Mouse (Mus musculus) macrophage (primary cell): ENCODE measurements at regions not wholly inside any gene's neighbourhood (a gene's known extent, or its start where the extent isn't known, plus 50 kb on each side); places are given as distances from the start of the nearest gene placed in this dataset.

Source experiments
- H3K27ac ChIP-seq: fragments of 350-480 bp; formaldehyde crosslinking; 2 replicates; pipeline ENCODE4 v1.9.0; 2021
- H3K36me3 ChIP-seq: fragments of 350-480 bp; formaldehyde crosslinking; 2 replicates; pipeline ENCODE4 v1.9.0; 2021; ENCODE audit errors: inconsistent target
- H3K4me3 ChIP-seq: fragments of 350-480 bp; formaldehyde crosslinking; 2 replicates; pipeline ENCODE4 v1.9.0; 2021; ENCODE audit errors: inconsistent target
- H3K79me2 ChIP-seq: fragments of 350-480 bp; formaldehyde crosslinking; 2 replicates; pipeline ENCODE4 v1.9.0; 2021; ENCODE audit errors: inconsistent target
- WGBS: methylation state at CpG from one replicate; pipeline ENCODE4 v1.1.7; 2026; ENCODE audit warnings: inconsistent platforms; ENCODE audit not compliant: missing documents; 5-methylcytosine and 5-hydroxymethylcytosine counted together

- Histone ChIP-seq H3K79me2 (no peaks in the 10 kb centered on the region), H3K27ac (no peak overlapping the region), H3K4me3 (no peak overlapping the region), H3K36me3 (no peaks in the 10 kb centered on the region)
- WGBS = 42% methylated on average over 6 of the region's 6 CpGs
Measured at GRCm38 (mm10) chr12:25256268-25256667, 159.3 kb upstream of the Id2 start.

- Histone ChIP-seq H3K4me3 (no peak overlapping the region), H3K36me3 (no peaks in the 10 kb centered on the region), H3K27ac (no peak overlapping the region), H3K79me2 (no peaks in the 10 kb centered on the region)
- 33% methylated on average over 6 of the region's 6 CpGs for WGBS
Measured at GRCm38 (mm10) chr12:25254716-25255115, 157.8 kb upstream of the Id2 start.

- H3K79me2 ChIP-seq = no peaks in the 10 kb centered on the region
- no peak overlapping the region for H3K4me3 ChIP-seq
- H3K36me3 ChIP-seq = no peaks in the 10 kb centered on the region
- no peak overlapping the region for H3K27ac ChIP-seq
- whole genome bisulfite sequencing = 90% methylated on average over 6 of the region's 6 CpGs
Measured at GRCm38 (mm10) chr12:25252776-25253510, 156.0 kb upstream of the Id2 start.

- 45% methylated on average over 4 of the region's 4 CpGs for WGBS
- Histone ChIP-seq H3K36me3 (no peaks in the 10 kb centered on the region), H3K27ac (no peak overlapping the region), H3K79me2 (no peaks in the 10 kb centered on the region), H3K4me3 (no peak overlapping the region)
Measured at GRCm38 (mm10) chr12:25251411-25252171, 154.7 kb upstream of the Id2 start.

GRCm38 (mm10) chr12:25250881-25251280 lies 153.9 kb upstream of the Id2 start:
- Histone ChIP-seq H3K79me2 (no peaks in the 10 kb centered on the region), H3K27ac (no peak overlapping the region), H3K4me3 (no peak overlapping the region), H3K36me3 (no peaks in the 10 kb centered on the region)
- WGBS = 97% methylated on average over 3 of the region's 3 CpGs

- 58% methylated on average over 13 of the region's 13 CpGs for WGBS
- Histone ChIP-seq H3K79me2 (no peaks in the 10 kb centered on the region), H3K4me3 (no peak overlapping the region), H3K36me3 (no peaks in the 10 kb centered on the region), H3K27ac (no peak overlapping the region)
Measured at GRCm38 (mm10) chr12:25248681-25249366, 151.9 kb upstream of the Id2 start.

GRCm38 (mm10) chr12:25246566-25246965 lies 149.6 kb upstream of the Id2 start:
- Histone ChIP-seq H3K4me3 (no peak overlapping the region), H3K27ac (no peak overlapping the region), H3K79me2 (no peaks in the 10 kb centered on the region), H3K36me3 (no peaks in the 10 kb centered on the region)
- 97% methylated on average over 7 of the region's 7 CpGs for WGBS

GRCm38 (mm10) chr12:25245661-25246060 lies 148.7 kb upstream of the Id2 start:
- WGBS = 93% methylated on average over 5 of the region's 5 CpGs
- no peak overlapping the region for H3K27ac ChIP-seq
- no peaks in the 10 kb centered on the region for H3K36me3 ChIP-seq
- no peaks in the 10 kb centered on the region for H3K79me2 ChIP-seq
- no peak overlapping the region for H3K4me3 ChIP-seq

GRCm38 (mm10) chr12:25245251-25245650 lies 148.3 kb upstream of the Id2 start:
- no peak overlapping the region for H3K27ac ChIP-seq
- 94% methylated on average over 5 of the region's 5 CpGs for WGBS

GRCm38 (mm10) chr12:25244666-25245065 lies 147.7 kb upstream of the Id2 start:
- 91% methylated on average over 1 of the region's 1 CpGs for WGBS
- H3K27ac ChIP-seq = no peak overlapping the region
- no peak overlapping the region for H3K4me3 ChIP-seq

More at GRCm38 (mm10) chr12:25245251-25245650, 148.3 kb upstream of the Id2 start:
- Histone ChIP-seq H3K36me3 (no peaks in the 10 kb centered on the region), H3K79me2 (no peaks in the 10 kb centered on the region), H3K4me3 (no peak overlapping the region)

GRCm38 (mm10) chr12:25243901-25244300 lies 147.0 kb upstream of the Id2 start:
- WGBS = 89% methylated on average over 1 of the region's 1 CpGs
- Histone ChIP-seq H3K4me3 (no peak overlapping the region), H3K79me2 (no peaks in the 10 kb centered on the region), H3K27ac (no peak overlapping the region), H3K36me3 (no peaks in the 10 kb centered on the region)

More at GRCm38 (mm10) chr12:25244666-25245065, 147.7 kb upstream of the Id2 start:
- no peaks in the 10 kb centered on the region for H3K79me2 ChIP-seq
- no peaks in the 10 kb centered on the region for H3K36me3 ChIP-seq

- Histone ChIP-seq H3K4me3 (no peak overlapping the region), H3K27ac (no peak overlapping the region), H3K36me3 (no peaks in the 10 kb centered on the region), H3K79me2 (no peaks in the 10 kb centered on the region)
- WGBS = 12% methylated on average over 3 of the region's 3 CpGs
Measured at GRCm38 (mm10) chr12:25242369-25242768, 145.4 kb upstream of the Id2 start.

- Histone ChIP-seq H3K27ac (no peak overlapping the region), H3K36me3 (no peaks in the 10 kb centered on the region), H3K79me2 (no peaks in the 10 kb centered on the region), H3K4me3 (no peak overlapping the region)
- 60% methylated on average over 3 of the region's 3 CpGs for WGBS
Measured at GRCm38 (mm10) chr12:25241675-25242074, 144.7 kb upstream of the Id2 start.

- H3K36me3 ChIP-seq = no peaks in the 10 kb centered on the region
- H3K79me2 ChIP-seq = no peaks in the 10 kb centered on the region
- H3K27ac ChIP-seq = no peak overlapping the region
- 100% methylated on average over 3 of the region's 3 CpGs for WGBS
- H3K4me3 ChIP-seq = no peak overlapping the region
Measured at GRCm38 (mm10) chr12:25240796-25241195, 143.9 kb upstream of the Id2 start.

- WGBS = 47% methylated on average over 12 of the region's 12 CpGs
- H3K27ac ChIP-seq = no peak overlapping the region
Measured at GRCm38 (mm10) chr12:25240142-25240541, 143.2 kb upstream of the Id2 start.

More at GRCm38 (mm10) chr12:25240142-25240541, 143.2 kb upstream of the Id2 start:
- H3K36me3 ChIP-seq = no peaks in the 10 kb centered on the region
- H3K79me2 ChIP-seq = no peaks in the 10 kb centered on the region
- H3K4me3 ChIP-seq = no peak overlapping the region
